Mouse (Mus musculus): ENCODE measurements around the gene Prkcq.

Prkcq gene

DNA sequence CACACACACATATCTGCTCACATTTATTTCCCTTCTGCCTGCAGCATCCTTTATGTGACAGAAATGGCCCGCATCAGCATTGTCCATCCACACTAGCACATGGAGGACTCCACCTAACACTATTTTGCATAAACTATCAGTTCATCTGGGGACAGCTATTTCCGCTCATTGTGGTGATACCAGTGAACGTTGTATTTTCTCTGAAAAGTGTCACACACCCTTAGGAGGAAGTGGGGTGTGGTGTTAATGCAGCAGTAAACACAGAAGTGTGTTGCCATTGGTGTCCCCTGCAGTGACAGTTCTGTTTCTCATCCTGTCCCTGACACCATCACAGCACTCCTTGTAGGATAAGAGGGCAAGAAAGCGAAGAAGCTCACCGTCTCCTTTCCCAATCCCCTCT lies 46.2 kb downstream of the Prkcq start:
- no peak for ATAC-seq (ENCODE audit: low TSS enrichment)

DNA sequence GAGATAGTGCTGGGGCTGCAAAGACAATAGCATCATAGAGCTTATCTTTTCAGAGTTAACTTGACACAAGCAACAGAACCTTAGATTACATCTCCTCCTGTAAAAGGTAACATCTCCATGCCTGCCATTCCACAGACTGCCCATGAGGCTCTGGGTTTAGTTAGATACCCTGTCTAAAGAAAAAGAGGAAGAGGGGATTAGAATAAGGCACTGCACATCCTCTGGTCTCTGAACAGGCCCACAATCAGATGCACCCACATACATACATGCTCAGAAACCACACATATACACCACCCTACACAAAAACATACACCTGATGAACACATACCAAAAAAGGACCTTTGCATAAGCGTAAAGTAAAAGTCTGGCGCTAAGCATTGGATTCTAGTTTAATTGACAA lies 47.4 kb downstream of the Prkcq start:
- no peak for ATAC-seq (ENCODE audit: low TSS enrichment)

DNA sequence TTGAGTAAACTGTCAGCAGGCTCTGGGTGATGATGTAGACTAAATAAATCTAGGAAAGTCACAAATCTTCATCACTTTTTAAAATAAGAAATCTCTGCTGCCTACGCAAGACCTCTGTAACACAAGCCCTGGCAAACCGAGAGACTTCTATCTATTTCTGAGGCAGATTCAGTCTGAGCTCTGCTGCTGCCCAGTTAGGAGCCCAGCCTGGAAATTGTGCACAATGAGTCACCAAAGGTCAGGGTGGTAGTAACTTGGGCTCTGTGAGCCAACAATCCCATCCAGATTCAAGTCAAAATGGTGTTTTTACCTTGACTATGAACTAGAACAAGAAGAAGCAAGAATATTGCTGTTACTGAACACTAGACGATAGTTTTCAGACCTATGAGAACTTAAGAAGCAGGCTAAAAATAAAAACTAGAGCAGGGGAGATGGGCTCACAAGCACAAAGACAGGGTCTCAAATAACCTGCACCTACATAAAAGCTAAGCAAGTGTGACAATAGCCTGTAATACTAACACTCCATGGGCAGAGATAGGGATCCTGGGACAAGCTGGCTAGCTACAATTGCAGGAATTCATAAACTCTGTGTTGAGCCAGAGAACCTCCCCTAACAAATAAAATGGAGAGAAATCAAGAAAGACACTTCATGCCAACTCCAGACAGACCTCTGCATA lies 53.0 kb downstream of the Prkcq start:
- no peak for ATAC-seq (ENCODE audit: low TSS enrichment)

DNA sequence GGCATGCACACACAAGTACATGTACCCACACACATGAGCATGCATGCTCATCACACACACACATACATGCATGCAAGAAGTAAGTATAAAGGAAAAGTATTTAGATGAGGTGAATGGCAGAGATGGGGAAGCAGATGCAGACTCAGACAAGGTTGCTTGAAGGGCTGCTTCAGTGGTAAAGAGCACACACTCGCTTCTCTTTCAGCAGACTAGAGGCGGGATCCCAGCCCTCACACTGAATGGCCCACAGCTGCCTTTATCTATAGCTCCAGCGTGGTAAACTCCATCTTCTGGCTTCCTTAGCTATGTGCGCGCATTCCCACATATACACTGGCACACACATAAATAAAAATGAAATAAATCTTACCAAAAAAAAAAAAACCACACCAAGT lies 53.6 kb downstream of the Prkcq start:
- no peak for ATAC-seq (ENCODE audit: low TSS enrichment)

DNA sequence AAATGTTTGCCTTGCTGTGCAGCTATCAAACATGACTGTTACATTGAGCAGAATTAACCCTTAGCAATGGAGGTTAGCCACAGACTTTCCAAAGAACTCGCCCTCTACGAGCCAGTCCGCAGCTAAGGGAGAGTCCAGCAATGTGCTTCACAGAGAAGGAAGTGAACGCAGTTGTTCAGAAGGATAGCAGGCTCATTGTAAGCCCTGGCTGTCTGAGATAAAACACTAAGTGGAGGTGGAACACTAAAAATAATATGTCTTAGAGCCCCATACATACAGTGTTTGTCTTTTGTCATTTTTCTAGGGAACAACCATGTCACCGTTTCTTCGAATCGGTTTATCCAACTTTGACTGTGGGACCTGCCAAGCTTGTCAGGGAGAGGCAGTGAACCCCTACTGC lies 54.6 kb downstream of the Prkcq start:
- ATAC-seq (ENCODE audit: low TSS enrichment) = no peak

DNA sequence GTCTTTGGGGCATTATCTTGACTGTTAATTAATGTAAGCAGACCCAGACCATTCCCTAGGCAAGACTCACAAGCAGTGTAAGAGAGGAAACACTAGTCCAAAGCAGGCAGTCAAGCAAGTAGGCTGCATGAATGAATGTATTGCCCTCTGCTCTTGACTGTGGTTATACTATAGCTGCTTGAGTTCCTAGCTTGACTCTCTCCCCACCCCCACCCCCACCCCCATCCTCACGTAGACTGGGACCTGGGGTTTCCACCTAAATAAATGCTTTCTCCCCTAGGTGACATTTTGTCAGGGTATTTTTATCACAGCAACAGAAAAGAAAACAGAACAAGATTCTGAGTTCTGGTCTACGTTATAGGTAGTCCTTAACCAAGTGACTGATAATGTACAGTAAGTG lies 57.2 kb downstream of the Prkcq start:
- no peak for ATAC-seq (ENCODE audit: low TSS enrichment)

DNA sequence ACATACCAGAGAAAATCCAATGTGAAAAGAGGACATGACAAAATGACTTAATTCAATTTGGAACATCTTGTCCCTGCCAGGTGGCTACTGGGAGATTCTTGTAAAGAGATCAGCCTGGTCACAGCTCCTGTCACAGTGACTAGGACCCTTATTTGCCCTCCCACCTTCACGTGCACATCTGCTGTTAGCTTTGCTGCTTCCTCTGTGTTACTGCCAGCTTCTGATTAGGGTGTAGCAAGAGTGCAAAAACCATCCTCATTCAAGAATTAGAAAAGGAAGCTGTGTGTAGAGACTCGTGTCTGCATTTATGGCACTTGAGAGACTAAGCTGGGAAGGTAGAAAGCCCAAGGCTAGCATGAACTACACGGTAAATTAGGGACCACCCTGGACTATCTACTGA lies 59.2 kb downstream of the Prkcq start:
- ATAC-seq (ENCODE audit: low TSS enrichment) = no peak

DNA sequence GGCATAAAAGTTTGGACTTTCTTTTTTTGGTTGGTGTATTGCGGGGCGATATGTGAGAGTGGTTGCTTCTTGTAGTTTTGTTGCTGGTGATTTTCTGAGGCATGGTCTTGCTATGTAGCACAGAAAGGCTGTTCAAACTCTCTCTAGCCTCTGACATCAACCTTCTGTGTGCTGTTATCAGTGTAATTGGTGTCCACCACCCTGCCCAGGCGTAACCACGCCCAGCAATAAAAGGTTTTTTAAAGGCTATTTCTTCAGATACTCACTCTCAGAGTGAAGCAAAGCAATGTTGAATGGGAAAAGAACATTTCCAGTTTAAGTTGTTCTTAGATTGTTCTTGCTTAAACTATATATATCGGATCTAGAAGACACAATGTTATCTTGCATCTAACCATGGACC lies 60.1 kb downstream of the Prkcq start:
- no peak for ATAC-seq (ENCODE audit: low TSS enrichment)

DNA sequence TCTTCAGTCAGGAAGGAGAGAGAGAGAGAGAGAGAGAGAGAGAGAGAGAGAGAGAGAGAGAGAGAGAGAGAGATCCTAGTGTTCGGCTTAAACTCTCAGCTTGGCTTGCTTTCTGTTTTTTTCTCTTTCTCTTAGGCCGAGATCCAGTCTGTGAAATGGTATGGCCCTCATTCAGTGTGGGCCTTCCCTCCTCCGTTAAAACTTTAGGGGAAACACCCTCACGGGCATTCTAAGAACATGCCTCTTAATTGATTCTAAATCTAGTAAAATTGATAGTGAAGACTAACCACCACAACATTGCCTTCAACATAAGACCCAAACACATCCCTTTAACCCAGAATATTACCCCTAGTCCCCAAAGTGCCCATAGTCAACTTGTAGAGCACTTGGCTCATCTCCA lies 66.3 kb downstream of the Prkcq start:
- ATAC-seq (ENCODE audit: low TSS enrichment) = no peak

DNA sequence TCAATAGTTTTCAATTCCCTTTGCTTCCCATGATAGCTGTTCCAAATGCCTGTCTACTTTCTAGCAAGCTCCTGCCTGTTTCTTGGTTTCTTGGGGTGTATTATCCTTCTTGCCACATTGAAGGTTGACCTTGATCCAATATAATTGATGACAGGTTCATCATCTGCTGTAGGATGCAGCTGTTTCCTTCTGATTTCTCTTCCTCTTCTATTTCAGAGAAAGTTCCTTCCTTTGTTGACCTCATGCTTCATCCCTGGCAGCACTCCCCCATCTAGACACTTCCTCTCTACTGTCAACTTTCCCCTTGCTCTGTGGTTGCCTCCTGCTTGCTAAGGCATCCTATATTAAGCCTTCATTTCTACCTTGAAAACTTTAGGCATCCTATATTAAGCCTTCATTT lies 67.6 kb downstream of the Prkcq start:
- ATAC-seq (ENCODE audit: low TSS enrichment) = no peak

DNA sequence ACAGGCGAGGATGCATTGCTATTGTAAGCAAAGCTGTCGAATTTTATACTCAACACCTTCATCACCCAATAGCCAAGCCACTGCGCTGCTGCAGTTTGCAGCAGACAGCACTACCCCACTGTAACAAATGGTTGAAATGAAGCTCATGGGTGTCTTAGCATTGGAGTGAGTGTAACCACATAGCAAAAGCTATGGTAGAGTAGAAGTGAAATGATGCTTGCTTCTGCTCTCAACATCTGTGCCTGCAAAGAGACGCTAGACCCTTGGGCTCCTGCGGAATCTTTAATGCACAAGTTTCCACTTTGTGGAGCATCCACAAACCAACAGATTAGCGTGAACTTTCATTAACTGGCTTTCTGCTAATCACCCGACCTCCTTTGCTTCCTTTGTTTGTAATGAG lies 74.0 kb downstream of the Prkcq start:
- no peak for ATAC-seq (ENCODE audit: low TSS enrichment)

DNA sequence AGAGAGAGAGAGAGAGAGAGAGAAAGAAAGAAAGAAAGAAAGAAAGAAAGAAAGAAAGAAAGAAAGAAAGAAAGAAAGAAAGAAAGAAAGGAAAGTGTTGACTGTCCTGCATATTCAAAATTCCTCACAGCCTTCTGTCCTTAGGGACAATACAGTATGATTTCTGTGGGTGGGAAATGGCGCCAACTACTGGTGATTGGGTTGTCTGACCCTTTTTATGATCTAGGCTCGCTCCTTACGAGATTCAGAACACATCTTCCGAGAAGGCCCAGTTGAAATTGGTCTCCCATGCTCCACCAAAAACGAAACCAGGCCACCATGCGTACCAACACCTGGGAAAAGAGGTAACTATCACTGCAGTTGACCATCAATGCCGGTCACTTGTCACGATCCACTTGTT lies 82.0 kb downstream of the Prkcq start:
- ATAC-seq (ENCODE audit: low TSS enrichment) = no peak

DNA sequence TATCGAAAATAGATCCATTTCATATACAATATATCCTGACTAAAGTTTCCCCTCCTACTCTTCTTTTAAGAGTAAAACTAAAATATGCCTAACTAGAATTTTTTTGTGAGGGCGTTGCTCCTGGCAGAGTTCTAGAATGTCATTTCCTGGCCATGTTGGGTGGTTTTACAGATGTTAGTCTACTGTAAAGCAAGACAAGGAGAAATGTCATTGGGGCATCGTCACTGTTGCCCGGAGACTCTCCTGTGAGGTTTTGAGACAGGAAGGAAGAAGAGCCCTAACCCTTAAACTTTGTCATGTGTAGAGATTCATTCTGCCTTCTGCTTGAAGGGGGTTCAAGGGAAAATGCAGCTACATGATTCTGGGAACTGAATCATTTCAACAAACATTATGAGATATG lies 82.5 kb downstream of the Prkcq start:
- no peak for ATAC-seq (ENCODE audit: low TSS enrichment)

DNA sequence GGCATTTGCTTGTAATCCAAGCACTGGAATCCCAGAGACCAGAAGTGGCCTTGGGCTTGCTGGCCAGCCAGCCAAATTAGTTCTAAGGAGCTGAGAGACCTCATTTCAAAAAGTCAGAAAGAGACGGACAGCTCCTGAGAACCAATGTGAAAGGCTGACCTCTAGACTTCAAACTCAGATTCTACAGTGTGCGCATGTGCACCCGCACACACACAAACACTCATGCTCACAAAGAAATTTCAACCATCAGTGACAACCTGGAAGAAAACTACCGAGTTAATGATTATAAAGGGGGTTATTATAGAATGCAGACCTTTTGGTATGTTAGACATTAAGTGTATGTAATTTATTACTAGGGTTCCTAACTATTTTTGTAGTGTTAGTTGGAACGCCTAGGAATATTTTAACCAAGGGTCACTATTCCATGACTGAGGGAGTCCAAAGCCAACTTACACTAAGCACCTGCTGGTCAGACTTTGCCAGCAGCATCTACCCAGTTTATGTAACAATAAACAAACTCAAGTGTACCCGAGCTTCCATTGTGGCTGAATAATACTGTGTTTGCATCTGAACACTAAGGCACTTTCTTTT lies 85.4 kb downstream of the Prkcq start:
- ATAC-seq (ENCODE audit: low TSS enrichment) = no peak

DNA sequence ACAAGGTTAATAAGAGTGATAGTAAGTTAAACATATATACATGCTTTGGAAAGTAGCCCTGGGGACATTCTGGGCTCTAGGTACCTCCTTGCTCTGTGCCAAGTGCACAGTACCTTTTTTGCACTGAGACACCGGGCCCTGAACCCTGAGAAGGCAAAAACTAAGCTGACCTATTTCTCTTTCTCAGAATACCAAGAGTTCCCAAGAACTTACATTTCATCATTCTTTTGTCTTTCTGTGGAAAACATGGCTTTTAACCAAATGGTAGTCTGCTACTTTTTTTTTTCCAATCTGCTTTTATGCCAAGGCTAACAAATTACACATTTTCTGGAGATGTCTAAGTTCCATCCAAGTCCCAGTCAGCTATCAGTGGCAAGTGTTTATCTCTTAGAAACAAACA lies 86.3 kb downstream of the Prkcq start:
- ATAC-seq (ENCODE audit: low TSS enrichment) = no peak

DNA sequence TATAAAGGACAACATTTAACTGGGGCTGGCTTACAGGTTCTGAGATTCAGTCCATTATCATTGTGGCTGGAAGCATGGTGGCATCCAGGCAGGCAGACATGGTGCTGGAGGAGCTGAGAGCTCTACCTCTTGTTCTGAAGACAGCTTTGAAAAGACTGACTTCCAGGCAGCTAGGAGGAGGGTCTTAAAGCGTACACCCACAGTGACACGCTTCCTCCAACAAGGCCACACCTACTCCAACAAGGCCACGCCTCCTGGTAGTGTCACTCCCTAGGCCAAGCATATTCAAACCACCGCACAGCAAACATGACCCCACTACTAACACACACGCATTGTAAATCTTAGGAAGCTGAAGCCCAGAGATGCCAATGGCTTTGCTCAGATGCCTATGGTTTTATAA lies 87.5 kb downstream of the Prkcq start:
- no peak for ATAC-seq (ENCODE audit: low TSS enrichment)

DNA sequence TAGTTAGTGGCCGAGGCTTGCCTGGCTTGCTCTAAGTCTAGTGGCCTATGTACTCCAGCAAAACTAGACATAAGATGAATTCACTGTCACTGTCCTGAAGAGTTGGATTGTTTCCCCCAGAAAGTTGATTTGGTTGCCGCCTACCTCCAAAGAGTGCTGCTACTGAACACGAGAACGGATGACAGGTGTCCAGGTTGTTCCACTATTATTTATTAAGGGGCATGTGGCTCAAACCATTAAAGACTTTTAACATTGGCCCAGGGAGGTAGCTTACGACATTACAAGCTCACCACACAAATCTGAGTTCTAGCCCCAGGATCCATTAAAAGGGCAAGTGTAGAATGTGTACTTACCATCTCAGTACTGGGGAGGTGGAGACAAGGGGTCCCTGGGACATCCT lies 92.9 kb downstream of the Prkcq start:
- ATAC-seq (ENCODE audit: low TSS enrichment) = no peak

DNA sequence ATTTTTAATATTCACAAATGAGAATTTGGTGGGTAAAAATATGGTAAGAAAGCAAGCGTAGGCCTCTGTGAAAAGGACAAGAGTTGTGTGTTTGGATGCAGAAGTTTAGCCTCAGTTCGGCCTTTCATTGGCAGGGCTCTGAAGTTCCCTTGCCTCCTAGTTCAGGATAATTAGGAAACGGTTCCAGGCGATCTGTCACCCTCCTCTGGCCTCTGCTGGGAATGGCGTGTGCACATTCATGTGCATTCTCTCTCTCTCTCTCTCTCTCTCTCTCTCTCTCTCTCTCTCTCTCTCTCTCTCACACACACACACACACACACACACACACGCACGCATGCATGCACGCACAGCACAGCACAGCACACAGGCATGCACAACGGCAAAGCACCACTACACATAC lies 93.5 kb downstream of the Prkcq start:
- no peak for ATAC-seq (ENCODE audit: low TSS enrichment)

DNA sequence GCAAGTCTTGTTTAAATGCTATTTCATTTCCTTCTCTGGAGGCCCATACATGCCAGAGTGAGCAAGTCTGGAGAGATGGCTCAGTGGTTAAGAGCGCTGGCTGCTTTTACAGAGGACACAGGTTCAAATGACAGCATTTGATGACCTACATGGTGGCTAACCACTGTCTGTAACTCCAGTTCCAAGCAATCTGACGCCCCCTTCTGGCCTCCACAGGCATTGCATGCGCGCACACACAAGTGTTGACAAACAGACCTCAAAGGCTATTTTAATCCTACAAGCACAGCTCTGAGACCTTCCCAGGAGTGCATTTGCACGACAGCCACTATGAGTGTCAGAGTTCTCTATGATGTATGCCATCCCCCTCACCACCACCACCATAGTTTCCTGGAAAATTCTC lies 94.4 kb downstream of the Prkcq start:
- ATAC-seq (ENCODE audit: low TSS enrichment) = no peak

DNA sequence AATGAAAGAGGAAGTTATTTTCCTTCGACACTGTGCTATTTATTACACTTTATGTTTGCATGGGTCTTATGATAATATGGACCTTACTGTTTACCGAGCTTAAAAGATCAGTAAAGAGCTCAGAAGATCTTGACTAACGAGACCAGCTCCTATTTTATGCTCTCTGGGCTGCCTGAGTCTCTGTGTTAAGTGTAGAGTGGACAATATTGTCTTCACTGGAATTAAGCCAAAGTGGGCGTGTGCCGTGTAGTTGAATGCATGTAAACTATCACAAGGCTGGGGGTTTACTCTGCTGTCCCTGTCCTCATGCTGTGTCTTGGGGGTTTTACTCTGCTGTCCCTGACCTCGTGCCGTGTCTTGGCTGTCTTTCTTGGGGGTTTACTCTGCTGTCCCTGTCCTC lies 107.1 kb downstream of the Prkcq start:
- ATAC-seq (ENCODE audit: low TSS enrichment) = no peak

DNA sequence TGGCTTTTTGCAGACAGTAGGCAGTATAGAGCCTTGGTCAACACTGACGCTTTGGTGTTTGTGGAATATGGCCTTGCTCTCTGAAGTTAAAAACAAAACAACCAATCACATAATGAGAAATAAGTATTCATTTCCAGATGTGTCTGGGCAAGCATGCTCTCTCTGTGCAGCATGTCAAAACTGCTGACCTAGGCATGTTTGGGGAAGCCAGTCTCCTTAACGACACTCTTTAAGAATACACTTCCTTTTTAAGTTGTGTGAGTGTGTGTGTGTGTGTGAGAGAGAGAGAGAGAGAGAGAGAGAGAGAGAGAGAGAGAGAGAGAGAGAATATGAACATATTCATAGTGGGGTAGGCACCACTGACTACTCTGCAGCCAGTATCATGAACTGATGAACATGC lies 108.3 kb downstream of the Prkcq start:
- no peak for ATAC-seq (ENCODE audit: low TSS enrichment)

DNA sequence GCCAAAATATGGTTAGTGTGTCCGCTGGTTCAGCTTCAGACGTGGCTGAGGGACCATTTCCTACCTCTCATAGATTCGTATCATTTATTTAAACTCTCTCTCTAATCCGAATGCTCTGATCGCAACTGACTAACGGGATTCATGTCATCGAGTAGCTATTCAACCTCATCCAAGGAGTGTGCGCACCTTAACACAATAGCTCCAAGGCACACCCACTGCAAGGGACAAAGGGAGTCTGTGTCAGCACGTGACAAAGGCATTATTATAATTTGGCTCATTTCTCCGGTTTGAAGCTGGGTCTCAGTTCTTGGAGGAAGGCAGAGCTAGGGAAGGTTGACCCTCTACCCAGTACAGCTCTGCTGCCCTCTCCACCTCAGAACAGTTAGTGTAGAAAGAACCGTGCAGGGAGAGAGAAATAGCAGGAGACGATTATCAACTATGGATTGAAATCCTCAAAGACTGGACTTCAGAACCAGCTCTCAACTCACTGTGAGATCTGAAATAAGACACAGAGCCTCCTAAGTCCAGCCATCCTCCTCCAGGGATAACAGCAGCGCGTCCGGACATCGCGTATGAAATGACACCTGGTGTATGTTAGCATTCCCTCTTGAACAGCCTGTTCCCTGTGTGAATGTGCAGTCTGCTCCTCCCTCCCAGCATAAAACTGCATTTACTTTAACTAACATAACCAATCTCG lies 116.1 kb downstream of the Prkcq start:
- peak; percentile 93 for ATAC-seq (ENCODE audit: low TSS enrichment)

DNA sequence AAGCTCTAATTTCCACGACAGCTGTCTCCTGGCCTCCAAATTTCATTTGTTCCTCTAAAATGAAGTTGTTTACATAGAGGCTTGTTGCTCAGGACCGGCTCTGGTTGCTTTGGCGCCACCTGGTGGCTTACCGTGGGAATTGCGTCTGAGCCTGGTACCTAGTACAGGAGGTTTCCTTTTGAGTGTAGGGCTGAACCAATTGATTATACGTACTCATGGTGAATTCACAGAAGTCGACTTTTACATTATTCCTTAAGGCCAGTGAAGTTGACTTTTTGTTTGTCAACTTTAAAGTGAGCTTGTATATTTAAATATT lies 116.6 kb downstream of the Prkcq start:
- ATAC-seq (ENCODE audit: low TSS enrichment) = peak; percentile 93

DNA sequence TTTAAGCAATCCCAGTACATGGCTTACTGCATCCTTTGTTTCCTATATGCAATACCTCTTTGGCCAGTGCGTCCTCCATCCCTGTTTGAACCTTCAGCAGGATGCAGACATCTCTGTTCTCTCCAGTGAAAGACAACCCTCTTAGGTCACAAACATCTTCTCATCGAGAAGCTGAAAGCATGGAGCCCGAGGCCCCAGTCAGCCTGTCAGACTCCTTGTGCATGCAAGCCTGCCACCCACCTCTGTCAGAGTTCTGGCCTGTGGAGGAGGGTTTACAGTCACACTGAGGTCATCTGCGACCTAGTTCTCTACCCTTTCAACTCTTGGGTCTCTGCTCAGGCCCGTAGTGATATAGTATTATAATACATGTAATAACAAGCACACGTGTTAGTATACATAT lies 119.0 kb downstream of the Prkcq start:
- ATAC-seq (ENCODE audit: low TSS enrichment) = no peak
